Mouse (Mus musculus) embryo, embryonic 10 days (tissue): ENCODE measurements around the gene Atp5j2.

Source experiments
- DNase-seq: peaks from one replicate; pipeline ENCODE4 v3.0.0-alpha.2; 2015; ENCODE audit warnings: low spot score

Gene Atp5j2

DNA sequence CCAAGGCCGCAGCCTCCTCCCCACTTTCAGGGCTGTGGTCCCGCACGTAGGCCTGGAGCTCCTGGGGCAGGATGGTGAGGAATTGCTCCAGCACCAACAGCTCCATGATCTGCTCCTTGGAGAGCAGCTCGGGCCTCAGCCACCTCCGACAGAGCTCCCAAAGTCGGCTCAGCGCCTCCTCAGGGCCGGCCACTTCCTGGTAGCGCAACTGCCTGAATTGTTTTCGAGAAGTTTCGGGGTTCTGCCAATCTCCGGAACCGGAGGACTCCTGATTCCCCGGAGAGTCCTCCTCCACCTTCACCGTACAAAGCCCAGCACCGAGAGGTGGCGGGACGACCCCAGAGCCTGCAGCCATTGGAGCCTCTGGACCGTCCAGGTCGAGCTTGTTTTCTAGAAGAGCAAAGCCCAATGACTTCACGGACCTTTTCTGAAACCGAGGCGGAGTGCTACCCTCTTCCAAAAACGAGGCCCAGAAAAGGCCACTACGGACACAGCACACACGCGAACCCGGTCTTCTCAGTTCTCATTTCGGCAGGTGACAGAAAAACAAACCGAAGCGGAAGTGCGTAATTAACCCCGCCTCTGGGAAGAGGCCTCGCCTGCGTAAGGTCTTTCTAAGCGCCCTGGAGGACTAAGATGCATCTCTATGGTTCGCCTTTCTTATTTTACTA, 9.6 kb upstream of the Atp5j2 start, which contains the start of gene Zkscan14:
Gene Zkscan14, minus strand, starts transcription at position 548 of the 671 bp plus-strand sequence.
- DNase-seq: peak; percentile 94

DNA sequence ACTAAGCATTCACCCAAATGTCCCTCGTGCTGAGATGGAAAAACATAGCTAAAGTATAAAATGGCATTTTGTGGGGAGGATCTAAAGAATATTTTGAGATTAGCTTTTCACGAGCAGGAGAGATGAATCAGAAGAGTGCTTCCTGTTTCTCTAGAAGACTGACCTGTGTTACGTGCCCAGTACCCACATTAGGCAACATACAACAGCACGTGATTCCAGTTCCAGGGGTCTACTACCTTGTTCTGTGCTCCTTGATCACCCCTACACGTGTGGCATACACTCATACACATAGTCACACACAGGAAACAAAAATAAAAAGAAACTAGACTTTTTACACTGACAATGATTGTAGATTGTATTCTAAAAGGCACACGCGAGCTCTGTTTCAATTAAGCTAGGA, 8.5 kb upstream of the Atp5j2 start:
- no peak for DNase-seq

GRCm38 (mm10) chr5:145190875-145191798, 725 bp downstream of the Atp5j2 start:
- DNase-seq: peak; percentile 95

- no peak for DNase-seq
Measured at GRCm38 (mm10) chr5:145190373-145190772, 1.5 kb downstream of the Atp5j2 start.

DNA sequence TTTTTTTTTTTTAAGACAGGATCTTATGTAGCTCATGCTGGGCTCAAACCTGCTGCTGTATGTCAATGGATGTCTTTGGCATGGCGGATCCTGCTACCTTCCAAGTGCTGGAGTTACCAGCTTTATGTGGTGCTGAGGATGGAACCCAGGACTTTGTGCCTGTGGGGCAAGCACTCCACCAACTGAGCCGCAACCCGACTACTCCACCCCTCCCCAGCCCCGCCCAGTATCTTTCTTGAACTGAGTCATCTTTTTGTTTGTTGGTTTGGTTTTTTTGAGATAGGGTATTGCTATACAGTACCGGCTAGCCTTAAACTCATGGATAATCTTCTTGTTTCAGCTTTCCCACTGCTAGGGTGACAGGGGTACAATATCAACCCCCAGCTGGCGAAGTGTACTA, 2.4 kb downstream of the Atp5j2 start:
- DNase-seq: no peak

DNA sequence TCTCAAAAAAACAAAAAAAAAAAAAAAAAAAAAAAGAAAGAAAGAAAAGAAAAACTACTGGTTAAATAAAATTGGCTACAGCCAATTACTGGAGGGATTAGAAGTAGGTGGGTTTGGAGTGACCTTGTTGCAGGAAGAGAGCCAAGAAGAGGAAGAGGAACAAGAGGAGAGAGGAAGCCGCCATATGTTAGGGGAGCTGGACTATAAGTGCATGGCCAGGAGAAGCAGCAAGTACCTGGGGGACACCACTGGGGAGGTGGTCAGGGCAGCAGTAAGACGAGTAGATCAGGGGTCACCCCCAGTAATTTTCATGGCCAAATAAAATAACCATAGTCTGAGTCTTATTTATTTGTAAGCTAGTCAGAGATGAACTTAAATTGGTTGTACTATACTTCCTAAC, 6.6 kb downstream of the Atp5j2 start:
- DNase-seq: no peak

DNA sequence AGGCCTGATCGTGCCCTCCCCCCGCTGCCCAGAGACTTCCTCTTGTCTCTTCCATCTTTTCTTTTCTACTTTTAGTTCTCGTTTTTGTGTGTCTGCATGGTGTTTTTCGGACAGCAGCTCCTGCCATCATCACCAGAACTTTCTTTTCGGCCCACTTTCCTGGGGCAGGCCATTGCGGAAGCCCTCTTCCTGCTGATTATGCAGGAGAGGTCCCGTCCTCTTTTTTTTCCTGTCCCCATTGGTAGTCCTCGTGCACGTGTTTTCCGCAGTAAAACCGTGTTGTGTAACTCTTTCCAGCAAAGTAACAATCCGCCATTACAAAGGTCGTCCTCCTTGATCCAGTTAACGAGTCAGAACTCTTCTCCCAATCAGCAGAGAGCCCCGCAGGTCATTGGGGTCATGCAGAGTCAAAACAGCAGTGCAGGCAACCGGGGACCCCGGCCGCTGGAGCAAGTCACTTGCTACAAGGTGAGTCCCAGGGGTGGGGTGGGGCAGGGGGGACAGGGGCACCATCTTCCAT, 13.3 kb downstream of the Atp5j2 start:
- DNase-seq: no peak

- peak; percentile 26 for DNase-seq
Measured at GRCm38 (mm10) chr5:145167306-145167661, 24.6 kb downstream of the Atp5j2 start.

DNA sequence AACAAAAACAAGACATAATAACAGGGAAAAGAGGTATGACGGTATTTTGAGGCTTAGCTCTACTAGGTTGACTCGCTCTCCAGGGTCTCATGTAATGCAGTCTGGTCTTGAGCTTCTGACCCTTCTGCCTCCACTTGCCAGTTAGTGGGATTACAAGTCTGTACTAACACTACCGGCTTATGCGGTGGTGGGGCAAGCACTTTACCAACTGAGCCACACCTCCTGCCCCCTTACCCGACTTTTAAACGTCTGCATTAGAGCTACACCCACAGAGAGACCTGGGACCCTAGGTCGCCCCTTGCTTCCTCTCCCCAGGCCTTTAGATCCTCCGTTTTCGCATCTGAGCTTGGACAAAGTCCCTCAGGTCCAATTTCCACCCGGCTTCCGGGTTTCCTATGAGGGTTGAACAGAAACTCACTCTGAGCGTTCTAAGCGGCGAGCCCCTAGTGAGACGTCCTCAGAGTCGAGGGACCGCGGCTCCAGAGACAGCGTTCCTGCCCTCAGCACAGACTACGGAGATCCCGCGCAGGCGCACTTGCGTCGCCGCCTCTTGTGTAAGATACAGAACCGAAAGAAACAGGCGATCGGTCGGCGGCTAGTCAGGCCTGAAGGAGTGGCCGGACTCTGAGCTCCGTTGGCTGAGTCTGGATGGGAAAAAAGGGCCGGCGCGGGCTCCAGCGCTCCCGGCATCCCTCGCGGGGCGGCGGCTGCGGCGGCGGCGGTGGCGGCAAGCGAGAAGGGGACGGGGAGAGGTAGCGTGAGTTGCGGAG, 25.1 kb downstream of the Atp5j2 start, which contains the start of the genes Ptcd1 and Cpsf4:
Gene Ptcd1, minus strand, starts transcription at position 573 of the 770 bp plus-strand sequence.
Gene Cpsf4, plus strand, starts transcription at position 678 of the 770 bp plus-strand sequence.
- DNase-seq: peak; percentile 100

GRCm38 (mm10) chr5:145165184-145165583, 26.7 kb downstream of the Atp5j2 start:
- no peak for DNase-seq

DNA sequence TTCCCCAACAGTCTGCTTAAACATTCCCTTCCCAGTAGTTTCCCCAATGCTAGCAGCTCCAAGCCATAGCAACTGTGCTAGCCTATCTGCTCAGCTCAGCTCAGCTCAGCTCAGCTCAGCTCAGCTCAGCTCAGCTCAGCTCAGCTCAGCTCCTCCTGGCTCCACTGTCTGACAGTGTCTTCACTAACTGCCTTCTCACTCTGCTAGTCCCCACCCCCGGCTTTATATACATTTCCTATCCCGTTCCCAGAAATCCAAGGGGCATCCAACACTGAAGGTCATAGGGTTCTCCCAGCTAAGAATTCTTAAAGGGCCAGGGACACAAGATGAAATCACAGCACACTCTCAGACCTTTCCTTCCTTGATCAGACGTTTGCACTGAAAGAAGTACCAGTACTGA, 27.2 kb downstream of the Atp5j2 start:
- DNase-seq: no peak

GRCm38 (mm10) chr5:145161361-145161760, 30.5 kb downstream of the Atp5j2 start:
- no peak for DNase-seq

DNA sequence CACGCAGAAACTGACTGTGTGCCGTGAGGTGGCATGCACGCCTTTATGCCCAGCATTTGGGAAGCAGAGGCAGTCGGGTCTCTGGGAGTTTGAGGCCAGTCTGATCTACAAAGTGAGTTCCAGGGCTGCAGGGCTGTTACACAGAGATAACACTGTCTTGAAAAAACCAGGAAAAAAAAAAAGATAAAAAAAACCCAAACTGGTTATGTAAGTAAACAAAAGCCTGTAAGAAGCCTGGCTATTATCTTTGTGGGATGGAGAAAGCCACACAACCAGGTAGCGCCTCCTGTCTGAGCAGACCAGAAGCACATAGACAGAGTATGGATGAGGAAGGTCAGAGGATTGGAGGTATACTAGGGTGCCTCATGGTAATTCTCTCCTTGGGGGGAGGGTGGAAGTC, 39.2 kb downstream of the Atp5j2 start:
- no peak for DNase-seq

DNA sequence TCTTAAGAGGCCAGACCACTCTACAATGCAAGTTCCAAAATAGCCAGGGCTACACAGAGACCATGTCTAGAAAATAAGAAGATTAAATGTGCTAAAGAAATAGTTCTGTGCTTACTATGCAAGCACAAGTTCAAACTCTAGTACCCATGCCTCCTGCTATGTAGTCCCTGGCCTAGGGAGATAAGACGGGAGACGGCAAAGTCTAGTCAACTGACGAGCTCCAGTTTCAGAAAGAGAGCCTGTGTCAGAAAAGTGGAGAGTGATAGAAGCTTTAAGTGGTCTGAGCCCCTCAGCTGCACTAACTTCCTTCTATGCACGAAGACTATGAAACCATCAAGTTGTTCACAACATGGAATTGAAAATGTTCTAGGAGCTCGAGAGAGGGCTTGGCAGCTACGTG, 42.6 kb downstream of the Atp5j2 start:
- DNase-seq: no peak

- no peak for DNase-seq
Measured at GRCm38 (mm10) chr5:145147748-145148147, 44.1 kb downstream of the Atp5j2 start.

DNA sequence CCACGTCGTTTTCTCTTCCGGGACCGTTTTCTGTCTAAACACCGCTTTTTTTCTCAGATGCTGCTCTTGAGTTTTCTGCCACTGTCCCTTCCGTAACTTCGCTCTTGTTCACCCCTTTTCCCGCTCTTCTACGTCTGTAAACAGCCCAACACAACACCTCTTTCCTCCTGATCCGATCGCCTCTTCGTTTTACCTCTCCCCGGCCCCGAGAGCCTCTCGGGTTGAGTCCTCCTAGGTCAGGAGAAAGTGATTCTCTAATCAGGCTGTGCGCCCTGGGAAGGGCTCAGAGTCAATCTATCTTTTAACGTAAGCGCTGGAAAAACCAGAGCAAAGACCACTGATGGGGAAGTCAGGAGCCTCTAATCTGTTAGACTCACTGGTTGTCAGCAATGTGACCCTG, 51.3 kb downstream of the Atp5j2 start:
- no peak for DNase-seq

DNA sequence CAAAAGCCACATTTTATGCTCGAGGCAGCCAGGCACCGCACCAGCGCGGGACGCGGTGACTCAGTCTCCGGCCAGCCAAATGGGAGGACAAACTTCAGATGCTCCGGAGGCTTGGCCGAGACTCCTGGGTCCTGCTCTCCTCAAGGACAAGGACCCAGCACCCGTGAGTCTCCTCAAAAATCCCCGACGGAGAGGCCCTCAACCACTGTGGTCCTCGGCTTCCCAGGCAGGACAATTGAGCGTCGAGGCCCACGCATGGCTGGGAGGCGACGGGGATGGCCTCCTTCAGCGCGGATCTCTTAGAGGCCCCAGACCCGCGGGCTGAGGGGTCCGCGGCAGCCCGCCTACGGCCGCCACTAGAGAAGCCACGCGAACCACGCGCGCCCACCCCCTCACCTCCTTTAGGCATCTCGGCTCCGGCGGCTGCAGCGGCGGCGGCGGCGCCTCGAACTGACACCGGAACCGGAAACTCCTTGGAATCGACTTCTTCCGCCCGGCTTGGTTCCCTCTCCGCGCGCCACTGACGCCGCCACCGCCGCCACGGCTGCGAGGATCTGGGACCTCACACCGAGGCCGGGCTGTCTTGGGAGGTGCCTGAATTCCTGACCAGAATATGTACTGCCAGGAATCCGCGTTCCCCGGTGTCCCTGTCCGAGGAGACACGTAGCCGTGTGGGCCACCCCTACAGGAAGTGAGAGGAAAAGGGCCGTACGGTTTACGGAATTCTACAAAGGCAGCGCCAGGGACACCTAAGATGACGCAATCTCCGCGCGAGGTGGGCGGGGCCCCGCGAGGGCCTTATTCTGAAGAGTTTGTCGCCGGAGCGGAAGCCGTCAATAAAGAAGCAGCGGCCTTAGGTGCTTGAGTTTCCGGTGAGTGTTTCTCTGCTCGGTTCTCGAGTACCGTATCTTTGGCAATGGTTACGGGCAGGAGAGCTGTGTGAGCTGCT, 52.0 kb downstream of the Atp5j2 start, which contains the start of the genes Pdap1 and Bud31:
Gene Pdap1, minus strand, starts transcription at position 668 of the 949 bp plus-strand sequence.
Gene Bud31, plus strand, starts transcription at position 792 of the 949 bp plus-strand sequence.
- DNase-seq: peak; percentile 96

DNA sequence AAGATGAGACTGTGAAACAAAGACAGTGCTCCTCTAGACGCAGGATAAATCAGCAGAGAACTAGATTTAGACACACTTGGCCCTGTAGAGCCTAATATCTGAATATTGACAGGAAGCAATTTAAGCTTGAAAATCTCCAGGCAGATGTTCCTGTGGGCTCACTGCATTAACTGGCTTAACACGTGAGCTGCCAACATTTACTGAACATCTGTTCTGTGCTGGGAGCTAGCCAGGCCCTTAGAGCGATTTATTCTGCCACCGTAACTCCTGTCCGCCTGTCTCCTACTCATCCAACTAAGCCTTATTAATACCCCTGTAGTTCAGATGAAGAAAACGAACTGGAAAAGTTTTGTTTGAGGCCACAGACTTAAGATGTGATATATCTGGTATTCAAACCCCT, 53.0 kb downstream of the Atp5j2 start:
- DNase-seq: no peak
